Mouse (Mus musculus) MEL (cell line): ENCODE data around the gene Kmt2d. TPM values are rescaled to one million over a fixed set of nuclear protein-coding genes. Genes with fewer than 3 reads are reported as not detected.

Experiments used
- DNase-seq: peaks from one replicate; pipeline ENCODE4 v3.0.0; 2011; ENCODE audit warnings: low read depth, low spot score
- H3K27ac ChIP-seq: 2 replicates; pipeline ENCODE4 v1.5.1; 2012; ENCODE audit warnings: low read depth, mild to moderate bottlenecking, control low read depth, low read length, moderate library complexity; ENCODE audit not compliant: control insufficient read depth
- H3K27me3 ChIP-seq, 2 experiments: fragments of 150-350 bp in 1 of 2; sonication (generic) in 1 of 2; 2 replicates each; pipeline ENCODE4 v1.6.1; 2012; ENCODE audit warnings: low read length in 2 of 2, mild to moderate bottlenecking in 2 of 2, improper control_type of control experiment in 1 of 2, moderate library complexity in 1 of 2; ENCODE audit not compliant: insufficient read depth in 2 of 2, control insufficient read depth in 1 of 2
- H3K36me3 ChIP-seq, 2 experiments: 2 replicates each; pipeline ENCODE4 v1.6.1; 2012 to 2014; ENCODE audit warnings: low read length in 2 of 2, improper control_type of control experiment in 1 of 2, inconsistent platforms in 1 of 2, mild to moderate bottlenecking in 1 of 2; ENCODE audit not compliant: insufficient read depth in 2 of 2, control insufficient read depth in 1 of 2
- H3K4me1 ChIP-seq, 2 experiments: fragments of 150-350 bp in 1 of 2; sonication (generic) in 1 of 2; 2 replicates each; pipeline ENCODE4 v1.6.1; 2012; ENCODE audit warnings: low read length in 2 of 2, improper control_type of control experiment in 1 of 2, mild to moderate bottlenecking in 1 of 2; ENCODE audit not compliant: insufficient read depth in 2 of 2, control insufficient read depth in 1 of 2
- H3K4me3 ChIP-seq, 2 experiments: fragments of 150-350 bp in 1 of 2; sonication (generic) in 1 of 2; 2 replicates each; pipeline ENCODE4 v1.5.1; 2012; ENCODE audit warnings: low read depth in 2 of 2, low read length in 2 of 2, mild to moderate bottlenecking in 2 of 2, moderate library complexity in 2 of 2, control low read depth in 1 of 2, improper control_type of control experiment in 1 of 2; ENCODE audit not compliant: control insufficient read depth in 1 of 2, insufficient read depth in 1 of 2
- H3K79me2 ChIP-seq: 2 replicates; pipeline ENCODE4 v1.6.1; 2012; ENCODE audit warnings: mild to moderate bottlenecking, low read length, moderate library complexity; ENCODE audit not compliant: control insufficient read depth, poor library complexity, insufficient read depth
- H3K9ac ChIP-seq: 2 replicates; pipeline ENCODE4 v1.6.1; 2012; ENCODE audit warnings: low read depth, mild to moderate bottlenecking, control low read depth, low read length, moderate library complexity; ENCODE audit not compliant: control insufficient read depth, poor library complexity, severe bottlenecking
- H3K9me3 ChIP-seq: fragments of 150-350 bp; sonication (generic); replicated peaks from 2 replicates; pipeline ENCODE4 v1.6.1; 2012; ENCODE audit warnings: mild to moderate bottlenecking, low read length, improper control_type of control experiment, moderate library complexity; ENCODE audit not compliant: insufficient read depth
- BHLHE40 ChIP-seq: IDR thresholded peaks from 2 replicates; pipeline ENCODE4 v1.6.1; 2012; ENCODE audit warnings: low read depth, mild to moderate bottlenecking, inconsistent platforms, low read length, improper control_type of control experiment, borderline replicate concordance
- CHD1 ChIP-seq: IDR thresholded peaks from 2 replicates; pipeline ENCODE4 v1.6.1; 2012; ENCODE audit warnings: low read depth, mild to moderate bottlenecking, inconsistent platforms, low read length, improper control_type of control experiment
- CHD2 ChIP-seq: IDR thresholded peaks from 2 replicates; pipeline ENCODE4 v1.6.1; 2011; ENCODE audit warnings: low read length, improper control_type of control experiment
- ELF1 ChIP-seq: IDR thresholded peaks from 2 replicates; pipeline ENCODE4 v1.6.1; 2014; ENCODE audit warnings: low read depth, mild to moderate bottlenecking, inconsistent platforms, low read length, improper control_type of control experiment, moderate library complexity
- ETS1 ChIP-seq: IDR thresholded peaks from 2 replicates; pipeline ENCODE4 v1.6.1; 2012; ENCODE audit warnings: low read depth, mild to moderate bottlenecking, inconsistent platforms, low read length, improper control_type of control experiment, moderate library complexity
- GABPA ChIP-seq: IDR thresholded peaks from 2 replicates; pipeline ENCODE4 v1.6.1; 2012; ENCODE audit warnings: low read depth, mild to moderate bottlenecking, inconsistent platforms, low read length, improper control_type of control experiment, moderate library complexity
- JUND ChIP-seq: IDR thresholded peaks from 2 replicates; pipeline ENCODE4 v1.6.1; 2011; ENCODE audit warnings: low read depth, mild to moderate bottlenecking, improper control_type of control experiment, low read length
- MAFK ChIP-seq: IDR thresholded peaks from 2 replicates; pipeline ENCODE4 v1.6.1; 2011; ENCODE audit warnings: low read depth, mild to moderate bottlenecking, low read length, improper control_type of control experiment, borderline replicate concordance
- MAX ChIP-seq: IDR thresholded peaks from 2 replicates; pipeline ENCODE4 v1.6.1; 2011; ENCODE audit warnings: low read length, improper control_type of control experiment
- MEF2A ChIP-seq: IDR thresholded peaks from 2 replicates; pipeline ENCODE4 v1.6.1; 2014; ENCODE audit warnings: low read depth, mild to moderate bottlenecking, inconsistent platforms, low read length, improper control_type of control experiment; ENCODE audit not compliant: poor library complexity, insufficient replicate concordance, severe bottlenecking; ENCODE audit errors: extremely low read depth
- MXI1 ChIP-seq: IDR thresholded peaks from 2 replicates; pipeline ENCODE4 v1.6.1; 2011; ENCODE audit warnings: mild to moderate bottlenecking, low read depth, low read length, improper control_type of control experiment
- MYC ChIP-seq: IDR thresholded peaks from 2 replicates; pipeline ENCODE4 v1.6.1; 2011; ENCODE audit warnings: low read depth, mild to moderate bottlenecking, low read length, improper control_type of control experiment, moderate library complexity
- NELFE ChIP-seq: IDR thresholded peaks from 2 replicates; pipeline ENCODE4 v1.6.1; 2011; ENCODE audit warnings: low read depth, low read length, improper control_type of control experiment
- POLR2A ChIP-seq, 2 experiments: IDR thresholded peaks; 2 replicates each; pipeline ENCODE4 v1.6.1; 2011 to 2012; ENCODE audit warnings: low read length in 2 of 2, mild to moderate bottlenecking in 2 of 2, control low read depth in 1 of 2, improper control_type of control experiment in 1 of 2, low read depth in 1 of 2, moderate library complexity in 1 of 2; ENCODE audit not compliant: control insufficient read depth in 1 of 2, insufficient read depth in 1 of 2, poor library complexity in 1 of 2
- POLR2AphosphoS5 ChIP-seq: IDR thresholded peaks from 2 replicates; pipeline ENCODE4 v1.6.1; 2012; ENCODE audit warnings: low read depth, borderline replicate concordance, mild to moderate bottlenecking, inconsistent platforms, low read length, moderate library complexity, mixed read lengths
- RCOR1 ChIP-seq: IDR thresholded peaks from 2 replicates; pipeline ENCODE4 v1.6.1; 2012; ENCODE audit warnings: low read depth, mild to moderate bottlenecking, inconsistent platforms, low read length, improper control_type of control experiment
- SIN3A ChIP-seq: IDR thresholded peaks from 2 replicates; pipeline ENCODE4 v1.6.1; 2012; ENCODE audit warnings: low read length, improper control_type of control experiment, inconsistent platforms
- SMC3 ChIP-seq: IDR thresholded peaks from 2 replicates; pipeline ENCODE4 v1.6.1; 2011; ENCODE audit warnings: low read depth, low read length, improper control_type of control experiment
- TCF12 ChIP-seq: IDR thresholded peaks from 2 replicates; pipeline ENCODE4 v1.6.1; 2014; ENCODE audit warnings: low read depth, mild to moderate bottlenecking, inconsistent platforms, low read length, improper control_type of control experiment, moderate library complexity
- USF1 ChIP-seq: IDR thresholded peaks from 2 replicates; pipeline ENCODE4 v1.6.1; 2014; ENCODE audit warnings: low read depth, mild to moderate bottlenecking, inconsistent platforms, low read length, improper control_type of control experiment, moderate library complexity
- USF2 ChIP-seq, 2 experiments: IDR thresholded peaks; 2 replicates each; pipeline ENCODE4 v1.6.1; 2011 to 2012; ENCODE audit warnings: improper control_type of control experiment in 2 of 2, low read length in 2 of 2, borderline replicate concordance in 1 of 2, inconsistent platforms in 1 of 2, low read depth in 1 of 2, mild to moderate bottlenecking in 1 of 2; ENCODE audit not compliant: insufficient read depth in 1 of 2
- ZC3H11A ChIP-seq: IDR thresholded peaks from 2 replicates; pipeline ENCODE4 v1.6.1; 2012; ENCODE audit warnings: low read depth, mild to moderate bottlenecking, inconsistent platforms, low read length, improper control_type of control experiment
- ZMIZ1 ChIP-seq: IDR thresholded peaks from 2 replicates; pipeline ENCODE4 v1.6.1; 2012; ENCODE audit warnings: low read depth, mild to moderate bottlenecking, inconsistent platforms, low read length, improper control_type of control experiment, moderate library complexity
- polyA plus RNA-seq, 2 experiments: library from polyadenylated mRNA; stranded (reverse) in 1 of 2; unstranded in 1 of 2; fragments of >175 nt in 1 of 2; fragments of >200 nt in 1 of 2; gene quantifications; 2 replicates each; pipeline versions ENCODE4 v1.2.1 to v1.2.4; 2012; ENCODE audit warnings: low replicate concordance in 2 of 2, low read depth in 1 of 2; ENCODE audit not compliant: insufficient read length in 2 of 2, insufficient read depth in 1 of 2, missing spikeins in 1 of 2
- total RNA-seq: library from RNA; depleted of rRNA; stranded (reverse); fragments of 300-350 nt; gene quantifications from 2 replicates; pipeline ENCODE4 v1.2.3, GENCODE M21; 2012

Kmt2d gene
- total and polyA plus RNA-seq, 3 experiments: 12.5 to 47.7 (median 42.0) TPM

GRCm38 (mm10) chr15:98790761-98791160 lies 80.2 kb downstream of the Kmt2d start:
- TF ChIP-seq ETS1 (no peak), MAX (no peak), MXI1 (no peak)
- H3K27ac ChIP-seq: no peak overlapping the region
- no peaks in the 10 kb centered on the region for H3K79me2 ChIP-seq
- DNase-seq: no peak
- no peak overlapping the region for H3K9ac ChIP-seq
- H3K4me3 ChIP-seq: no peak overlapping the region
- H3K9me3 ChIP-seq: no peaks in the 10 kb centered on the region
- H3K36me3 ChIP-seq: no peaks in the 10 kb centered on the region
- peaks cover 0 to 5% of the 10 kb centered on the region in 2 experiments; a peak in 1 of 4 replicates for H3K4me1 ChIP-seq
- no peaks in the 10 kb centered on the region for H3K27me3 ChIP-seq

GRCm38 (mm10) chr15:98789661-98790535 lies 81.1 kb downstream of the Kmt2d start, which contains the start of gene Wnt1:
Gene Wnt1 (plus strand): TSS chr15:98789857.
- H3K4me3 ChIP-seq: no peak within 1 kb of the TSS

GRCm38 (mm10) chr15:98788972-98789660 lies 81.9 kb downstream of the Kmt2d start:
- no peak for DNase-seq

More at GRCm38 (mm10) chr15:98789661-98790535, 81.1 kb downstream of the Kmt2d start, which contains the start of gene Wnt1:
- Histone ChIP-seq H3K27ac (no peak within 1 kb of the TSS), H3K36me3 (no peaks in the 10 kb centered on the region), H3K4me1 (peaks cover 0 to 5% of the 10 kb centered on the region in 2 experiments; a peak in 1 of 4 replicates), H3K79me2 (no peaks in the 10 kb centered on the region), H3K9me3 (no peaks in the 10 kb centered on the region), H3K9ac (no peak within 1 kb of the TSS), H3K27me3 (no peaks in the 10 kb centered on the region)
- no peak for DNase-seq
- TF ChIP-seq POLR2A (IDR thresholded peaks at IDR 0.05; ENCODE audit: control insufficient read depth in 1 of 2, insufficient read depth in 1 of 2, low read depth in 1 of 2, low read length in 2 of 2, poor library complexity in 1 of 2): no peak
- no peak for TF ChIP-seq SMC3
- no peak for TF ChIP-seq USF1
- TF ChIP-seq USF2 (IDR thresholded peaks at IDR 0.05; ENCODE audit: borderline replicate concordance in 1 of 2, insufficient read depth in 1 of 2, low read depth in 1 of 2, low read length in 2 of 2): no peak
- no peak for TF ChIP-seq ETS1
- TF ChIP-seq MAX: no peak
- no peak for TF ChIP-seq MEF2A
- no peak for TF ChIP-seq MXI1
- TF ChIP-seq JUND: no peak
- no peak for TF ChIP-seq CHD2
- no peak for TF ChIP-seq POLR2AphosphoS5
- TF ChIP-seq TCF12: no peak
- TF ChIP-seq NELFE: no peak
- no peak for TF ChIP-seq BHLHE40
- no peak for TF ChIP-seq MYC
- no peak for TF ChIP-seq SIN3A

More at GRCm38 (mm10) chr15:98788972-98789660, 81.9 kb downstream of the Kmt2d start:
- H3K4me1 ChIP-seq: peaks cover 0 to 5% of the 10 kb centered on the region in 2 experiments; a peak in 1 of 4 replicates
- no peak overlapping the region for H3K9ac ChIP-seq
- no peaks in the 10 kb centered on the region for H3K9me3 ChIP-seq
- TF ChIP-seq MYC (no peak), TCF12 (no peak), USF1 (no peak), BHLHE40 (no peak), ELF1 (no peak), CHD1 (no peak), ZMIZ1 (no peak), GABPA (no peak), SIN3A (no peak), ZC3H11A (no peak), RCOR1 (no peak), MAFK (no peak), USF2 (IDR thresholded peaks at IDR 0.05; ENCODE audit: borderline replicate concordance in 1 of 2, insufficient read depth in 1 of 2, low read depth in 1 of 2, low read length in 2 of 2) (no peak)
- TF ChIP-seq, all 39 proteins: peak for 0
- no peak overlapping the region for H3K27ac ChIP-seq
- H3K4me3 ChIP-seq: no peak overlapping the region
- H3K79me2 ChIP-seq: no peaks in the 10 kb centered on the region
- H3K27me3 ChIP-seq: no peaks in the 10 kb centered on the region
- no peaks in the 10 kb centered on the region for H3K36me3 ChIP-seq
